Mouse (Mus musculus) CH12.LX (cell line): ENCODE data around the gene Msi2. TPM values are rescaled to one million over a fixed set of nuclear protein-coding genes. Genes with fewer than 3 reads are reported as not detected.

ENCODE experiments used
- DNase-seq: peaks from one replicate; pipeline ENCODE4 v3.0.0-alpha.2; 2013; ENCODE audit errors: extremely low read depth
- H3K27ac ChIP-seq: 2 replicates; pipeline ENCODE4 v1.5.1; 2012; ENCODE audit warnings: low read depth, mild to moderate bottlenecking, control low read depth, moderate library complexity; ENCODE audit not compliant: insufficient read depth
- H3K27me3 ChIP-seq: replicated peaks from 2 replicates; pipeline ENCODE3; 2012; ENCODE audit warnings: inconsistent platforms
- H3K36me3 ChIP-seq, 2 experiments: replicated peaks in 1 of 2; 2 replicates each; pipeline versions ENCODE3 to v1.6.1; 2012; ENCODE audit warnings: inconsistent platforms in 1 of 2, low read length in 1 of 2, mild to moderate bottlenecking in 1 of 2, mixed read lengths in 1 of 2, moderate library complexity in 1 of 2; ENCODE audit not compliant: control insufficient read depth in 1 of 2, insufficient read depth in 1 of 2
- H3K4me1 ChIP-seq, 2 experiments: 2 replicates each; pipeline ENCODE4 v1.6.1; 2012; ENCODE audit warnings: inconsistent platforms in 1 of 2, moderate library complexity in 1 of 2; ENCODE audit not compliant: insufficient read depth in 2 of 2, control insufficient read depth in 1 of 2
- H3K4me2 ChIP-seq: 2 replicates; pipeline ENCODE4 v1.6.1; 2012; ENCODE audit warnings: low read depth, mild to moderate bottlenecking, control low read depth; ENCODE audit not compliant: poor library complexity, insufficient read depth, severe bottlenecking
- H3K4me3 ChIP-seq, 3 experiments: fragments of 150-350 bp in 1 of 3; sonication (generic) in 1 of 3; replicated peaks in 1 of 3; 2 replicates each; pipeline versions ENCODE3 to v1.5.1; 2011 to 2012; ENCODE audit warnings: low read depth in 2 of 3, low read length in 2 of 3, mild to moderate bottlenecking in 2 of 3, moderate library complexity in 2 of 3, control low read depth in 1 of 3, improper control_type of control experiment in 1 of 3, inconsistent platforms in 1 of 3, mixed read lengths in 1 of 3; ENCODE audit not compliant: poor library complexity in 1 of 3
- H3K79me2 ChIP-seq: replicated peaks from 2 replicates; pipeline ENCODE4 v1.6.1; 2012; ENCODE audit warnings: mild to moderate bottlenecking, moderate library complexity; ENCODE audit not compliant: control insufficient read depth, poor library complexity, insufficient read depth, severe bottlenecking; ENCODE audit errors: extremely low read depth
- H3K9ac ChIP-seq: 2 replicates; pipeline ENCODE4 v1.6.1; 2012; ENCODE audit warnings: low read depth, mild to moderate bottlenecking, control low read depth, moderate library complexity; ENCODE audit not compliant: insufficient read depth
- H3K9me3 ChIP-seq: replicated peaks from 2 replicates; pipeline ENCODE3; 2012; ENCODE audit warnings: low read length, inconsistent platforms, mixed read lengths
- BHLHE40 ChIP-seq: IDR thresholded peaks from 2 replicates; pipeline ENCODE4 v1.6.1; 2011; ENCODE audit warnings: mild to moderate bottlenecking, low read depth, low read length, improper control_type of control experiment
- CHD1 ChIP-seq: IDR thresholded peaks from 2 replicates; pipeline ENCODE4 v1.6.1; 2012; ENCODE audit warnings: low read depth, low read length, improper control_type of control experiment, inconsistent platforms
- CHD2 ChIP-seq: IDR thresholded peaks from 2 replicates; pipeline ENCODE4 v1.6.1; 2011; ENCODE audit warnings: low read length, improper control_type of control experiment
- CTCF ChIP-seq, 2 experiments: IDR thresholded peaks in 1 of 2; conservative IDR thresholded peaks in 1 of 2; 2 replicates each; pipeline ENCODE4 v1.5.1; 2011 to 2012; ENCODE audit warnings: low read depth in 2 of 2, low read length in 2 of 2, improper control_type of control experiment in 1 of 2, inconsistent platforms in 1 of 2, mild to moderate bottlenecking in 1 of 2, moderate library complexity in 1 of 2
- EP300 ChIP-seq: IDR thresholded peaks from 2 replicates; pipeline ENCODE4 v1.6.1; 2011; ENCODE audit warnings: low read length, improper control_type of control experiment
- ETS1 ChIP-seq: conservative IDR thresholded peaks from 2 replicates; pipeline ENCODE4 v1.6.1; 2012; ENCODE audit warnings: low read depth, mild to moderate bottlenecking, inconsistent platforms, low read length, improper control_type of control experiment, moderate library complexity
- HCFC1 ChIP-seq: IDR thresholded peaks from 2 replicates; pipeline ENCODE4 v1.6.1; 2012; ENCODE audit warnings: low read depth, mild to moderate bottlenecking, inconsistent platforms, low read length, improper control_type of control experiment
- IRF4 ChIP-seq: IDR thresholded peaks from 2 replicates; pipeline ENCODE4 v1.6.1; 2014; ENCODE audit warnings: low read depth, mild to moderate bottlenecking, inconsistent platforms, low read length, improper control_type of control experiment
- JUN ChIP-seq: IDR thresholded peaks from 2 replicates; pipeline ENCODE4 v1.6.1; 2011; ENCODE audit warnings: low read depth, mild to moderate bottlenecking, low read length, improper control_type of control experiment, moderate library complexity; ENCODE audit not compliant: insufficient read depth
- JUND ChIP-seq: conservative IDR thresholded peaks from 2 replicates; pipeline ENCODE4 v1.6.1; 2011; ENCODE audit warnings: low read depth, low read length, improper control_type of control experiment
- MAFK ChIP-seq: IDR thresholded peaks from 2 replicates; pipeline ENCODE4 v1.6.1; 2011; ENCODE audit warnings: low read length, improper control_type of control experiment; ENCODE audit not compliant: insufficient replicate concordance
- MAX ChIP-seq: IDR thresholded peaks from 2 replicates; pipeline ENCODE4 v1.6.1; 2011; ENCODE audit warnings: low read length, improper control_type of control experiment
- MAZ ChIP-seq: IDR thresholded peaks from 2 replicates; pipeline ENCODE4 v1.6.1; 2012; ENCODE audit warnings: low read depth, mild to moderate bottlenecking, inconsistent platforms, low read length, improper control_type of control experiment, moderate library complexity
- MXI1 ChIP-seq: IDR thresholded peaks from 2 replicates; pipeline ENCODE4 v1.6.1; 2011; ENCODE audit warnings: mild to moderate bottlenecking, low read depth, low read length, improper control_type of control experiment
- MYC ChIP-seq: IDR thresholded peaks from 2 replicates; pipeline ENCODE4 v1.6.1; 2011; ENCODE audit warnings: low read depth, mild to moderate bottlenecking, improper control_type of control experiment, low read length
- POLR2AphosphoS2 ChIP-seq: IDR thresholded peaks from 2 replicates; pipeline ENCODE4 v1.6.1; 2011; ENCODE audit warnings: low read depth, low read length, improper control_type of control experiment
- RAD21 ChIP-seq: IDR thresholded peaks from 2 replicates; pipeline ENCODE4 v1.6.1; 2011; ENCODE audit warnings: low read depth, mild to moderate bottlenecking, low read length, improper control_type of control experiment, moderate library complexity
- RCOR1 ChIP-seq: conservative IDR thresholded peaks from 2 replicates; pipeline ENCODE4 v1.6.1; 2012; ENCODE audit warnings: low read depth, mild to moderate bottlenecking, inconsistent platforms, low read length, improper control_type of control experiment
- SIN3A ChIP-seq: IDR thresholded peaks from 2 replicates; pipeline ENCODE4 v1.6.1; 2012; ENCODE audit warnings: low read length, improper control_type of control experiment, inconsistent platforms
- SMC3 ChIP-seq: IDR thresholded peaks from 2 replicates; pipeline ENCODE4 v1.6.1; 2011; ENCODE audit warnings: low read depth, low read length, improper control_type of control experiment
- TBP ChIP-seq: conservative IDR thresholded peaks from 2 replicates; pipeline ENCODE4 v1.6.1; 2011; ENCODE audit warnings: low read depth, low read length, improper control_type of control experiment
- TCF12 ChIP-seq: IDR thresholded peaks from 2 replicates; pipeline ENCODE4 v1.6.1; 2014; ENCODE audit warnings: low read depth, mild to moderate bottlenecking, inconsistent platforms, low read length, improper control_type of control experiment
- USF2 ChIP-seq: conservative IDR thresholded peaks from 2 replicates; pipeline ENCODE4 v1.6.1; 2011; ENCODE audit warnings: low read depth, low read length, improper control_type of control experiment
- ZC3H11A ChIP-seq: IDR thresholded peaks from 2 replicates; pipeline ENCODE4 v1.6.1; 2012; ENCODE audit warnings: low read depth, mild to moderate bottlenecking, inconsistent platforms, low read length, improper control_type of control experiment
- ZKSCAN1 ChIP-seq: IDR thresholded peaks from 2 replicates; pipeline ENCODE4 v1.6.1; 2012; ENCODE audit warnings: low read depth, inconsistent platforms, low read length, improper control_type of control experiment, borderline replicate concordance
- ZMIZ1 ChIP-seq: IDR thresholded peaks from 2 replicates; pipeline ENCODE4 v1.6.1; 2012; ENCODE audit warnings: low read depth, mild to moderate bottlenecking, inconsistent platforms, low read length, improper control_type of control experiment
- ZNF384 ChIP-seq: IDR thresholded peaks from 2 replicates; pipeline ENCODE4 v1.6.1; 2012; ENCODE audit warnings: low read depth, low read length, improper control_type of control experiment, inconsistent platforms
- dilution Hi-C: fragments of 300-500 bp; cut with MboI; formaldehyde crosslinking; loops from 2 replicates; pipeline ENCODE4 v1.14.3; 2020; ENCODE audit warnings: low sequenced_read_pairs; ENCODE audit not compliant: extremely low pct_unique_long_range_greater_than_20kb, extremely low pct_ligation_motif_present
- in situ Hi-C: fragments of 300-500 bp; cut with MboI; formaldehyde crosslinking; loops from 3 replicates; pipeline ENCODE4 v1.14.3; 2019; ENCODE audit warnings: low sequenced_read_pairs, low pct_ligation_motif_present, low pct_unique_long_range_greater_than_20kb, mixed read lengths
- polyA plus RNA-seq: library from polyadenylated mRNA; unstranded; fragments of >175 nt; gene quantifications from 2 replicates; pipeline ENCODE4 v1.2.1, GENCODE M21; 2012; ENCODE audit warnings: low read depth; ENCODE audit not compliant: insufficient read length
- total RNA-seq, 2 experiments: library from RNA; depleted of rRNA; stranded (reverse); fragments of 300-350 nt in 1 of 2; fragments of >200 nt in 1 of 2; gene quantifications; 2 replicates each; pipeline ENCODE4 v1.2.3; 2012 to 2014

Msi2 gene
- total and polyA plus RNA-seq, 3 experiments: 40.3 to 73.1 (median 52.6) TPM

DNA sequence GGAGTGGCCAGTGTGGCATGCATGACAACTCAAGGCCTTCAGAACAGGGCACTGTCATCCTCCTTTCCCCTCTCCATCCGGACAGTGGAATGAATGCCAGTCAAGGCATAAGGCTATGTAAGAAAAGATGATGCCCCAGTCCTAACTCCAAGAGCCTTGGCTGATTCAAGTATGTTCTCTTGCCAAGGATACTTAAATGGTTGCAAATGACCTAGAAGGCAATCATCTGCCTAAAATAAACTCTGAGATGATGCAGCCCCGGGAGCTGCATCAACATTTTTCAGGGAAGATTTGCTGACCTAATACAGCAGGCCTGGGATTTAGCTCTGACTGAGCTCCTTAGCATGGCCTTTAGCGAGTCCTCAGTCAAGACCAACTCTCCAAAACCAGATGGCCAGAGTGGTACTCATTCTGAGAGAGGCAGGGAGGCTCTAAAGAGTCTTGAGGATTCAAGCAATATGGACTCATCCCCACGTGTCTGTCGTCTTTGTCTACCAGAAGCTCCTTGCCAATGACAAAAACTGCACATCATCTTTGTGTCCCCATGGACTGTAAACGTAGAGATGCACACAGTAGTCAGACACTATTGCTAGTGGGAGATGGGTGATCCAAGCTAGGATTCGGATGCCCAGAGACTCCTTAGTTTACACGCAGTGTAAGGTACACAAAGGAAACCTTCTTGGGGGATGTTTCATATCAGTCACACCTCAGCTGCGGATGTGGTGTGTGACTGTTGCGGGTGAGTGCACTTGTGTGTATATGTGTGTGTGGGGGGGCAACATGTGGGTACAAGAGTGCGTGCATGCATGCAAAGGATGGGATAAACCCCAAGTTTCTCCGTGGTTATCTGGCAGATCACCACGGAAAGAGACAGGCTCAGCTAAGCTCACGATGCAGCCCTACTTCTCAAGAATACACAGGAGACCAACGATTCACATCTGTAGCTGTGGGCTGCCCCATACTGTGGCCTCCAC, 176.4 kb downstream of the Msi2 start:
- DNase-seq: no peak
- dilution Hi-C loops (no loop called here), in situ Hi-C loops (no loop called here)
- Histone ChIP-seq H3K4me1 (peaks cover 41 to 72% of the 10 kb centered on the region in 2 experiments), H3K36me3 (peaks cover 0 to 59% of the 10 kb centered on the region in 2 experiments), H3K9ac (no peak overlapping the region), H3K79me2 (no peaks in the 10 kb centered on the region), H3K27ac (no peak overlapping the region), H3K4me3 (no peak overlapping the region), H3K9me3 (no peaks in the 10 kb centered on the region), H3K4me2 (no peak overlapping the region), H3K27me3 (no peaks in the 10 kb centered on the region)
- TF ChIP-seq USF2 (no peak), TCF12 (peak; percentile 36; the same call in 1 of the 2 replicates), RAD21 (no peak), JUN (no peak), RCOR1 (0 out of 2 replicates have a peak, but pooled peaks have one; percentile 63), MAX (peak; percentile 53), ZC3H11A (no peak), ZKSCAN1 (no peak), CHD1 (no peak), SMC3 (peak; percentile 1; the same call in 1 of the 2 replicates), JUND (no peak), POLR2AphosphoS2 (no peak), ZMIZ1 (no peak), CTCF (conservative IDR thresholded peaks at IDR 0.05 in 1 of 2, IDR thresholded peaks at IDR 0.05 in 1 of 2; ENCODE audit: low read depth in 2 of 2, low read length in 2 of 2) (no peak), MAFK (0 out of 2 replicates have a peak, but pooled peaks have one; percentile 31), BHLHE40 (peak; percentile 77), IRF4 (peak; percentile 40), SIN3A (no peak), HCFC1 (no peak), ETS1 (peak; percentile 31), MAZ (0 out of 2 replicates have a peak, but pooled peaks have one; percentile 35), ZNF384 (no peak), EP300 (peak; percentile 23), MXI1 (peak; percentile 58), CHD2 (no peak), TBP (no peak), MYC (no peak)
